Mouse (Mus musculus) embryonic facial prominence, embryonic 10.5 days (tissue): ENCODE data around the gene Fam193a. TPM values are rescaled to one million over a fixed set of nuclear protein-coding genes. Genes with fewer than 3 reads are reported as not detected.

Source experiments
- DNase-seq: peaks from one replicate; pipeline ENCODE4 v3.0.0-alpha.2; 2017; ENCODE audit warnings: low spot score
- H3K27ac ChIP-seq: fragments of 300-500 bp; sonication (generic); replicated peaks from 2 replicates; pipeline ENCODE4 v1.5.1; 2016; ENCODE audit warnings: mild to moderate bottlenecking
- H3K27me3 ChIP-seq: fragments of 300-500 bp; sonication (generic); replicated peaks from 2 replicates; pipeline ENCODE4 v1.6.1; 2016; ENCODE audit warnings: low read depth, mild to moderate bottlenecking; ENCODE audit not compliant: poor library complexity, severe bottlenecking
- H3K36me3 ChIP-seq: fragments of 300-500 bp; sonication (generic); replicated peaks from 2 replicates; pipeline ENCODE4 v1.6.1; 2016; ENCODE audit warnings: mild to moderate bottlenecking, moderate library complexity
- H3K4me1 ChIP-seq: fragments of 300-500 bp; sonication (generic); 2 replicates; pipeline ENCODE4 v1.6.1; 2016
- H3K4me3 ChIP-seq: fragments of 300-500 bp; sonication (generic); 2 replicates; pipeline ENCODE4 v1.5.1; 2016; ENCODE audit warnings: mild to moderate bottlenecking, moderate library complexity
- H3K9me3 ChIP-seq: fragments of 300-500 bp; sonication (generic); 2 replicates; pipeline ENCODE4 v1.6.1; 2016; ENCODE audit warnings: mild to moderate bottlenecking
- WGBS: fragments of 180-500 bp; shearing (Covaris S2); methylation state at CpG from one replicate; pipeline ENCODE4 v1.1.7; 2016; 5-methylcytosine and 5-hydroxymethylcytosine counted together
- polyA plus RNA-seq: library from polyadenylated mRNA; unstranded; fragments of >200 nt; fragmentation: Nextera tagmentation; extraction: Ambion mirVana; gene quantifications from 2 replicates; pipeline ENCODE4 v1.2.1, GENCODE M21; 2016

The Fam193a gene
- polyA plus RNA-seq, 1 experiment from 2014 or later: 13.8 TPM

- WGBS: 96% methylated on average over 1 of the region's 1 CpGs
- no peaks in the 10 kb centered on the region for H3K36me3 ChIP-seq
- no peaks in the 10 kb centered on the region for H3K27me3 ChIP-seq
- no peaks in the 10 kb centered on the region for H3K9me3 ChIP-seq
- no peak for DNase-seq
- no peak overlapping the region for H3K4me3 ChIP-seq
- H3K27ac ChIP-seq: no peak overlapping the region
- no peaks in the 10 kb centered on the region for H3K4me1 ChIP-seq
Observed at GRCm38 (mm10) chr5:34395347-34395746, 25.6 kb downstream of the Fam193a start.

- Histone ChIP-seq H3K4me3 (no peak overlapping the region), H3K27ac (no peak overlapping the region), H3K9me3 (no peaks in the 10 kb centered on the region), H3K4me1 (no peaks in the 10 kb centered on the region), H3K36me3 (no peaks in the 10 kb centered on the region), H3K27me3 (no peaks in the 10 kb centered on the region)
- no peak for DNase-seq
- WGBS: 92% methylated on average over 2 of the region's 2 CpGs
Observed at GRCm38 (mm10) chr5:34395850-34396540, 26.3 kb downstream of the Fam193a start.

- Histone ChIP-seq H3K27me3 (no peaks in the 10 kb centered on the region), H3K27ac (no peak overlapping the region), H3K4me1 (no peaks in the 10 kb centered on the region), H3K9me3 (no peaks in the 10 kb centered on the region), H3K36me3 (no peaks in the 10 kb centered on the region), H3K4me3 (no peak overlapping the region)
- WGBS: 90% methylated on average over 2 of the region's 2 CpGs
- no peak for DNase-seq
Observed at GRCm38 (mm10) chr5:34397866-34398265, 28.1 kb downstream of the Fam193a start.

GRCm38 (mm10) chr5:34398326-34398725 is 28.6 kb downstream of the Fam193a start:
- Histone ChIP-seq H3K27ac (no peak overlapping the region), H3K36me3 (no peaks in the 10 kb centered on the region), H3K4me1 (no peaks in the 10 kb centered on the region), H3K27me3 (no peaks in the 10 kb centered on the region), H3K9me3 (no peaks in the 10 kb centered on the region), H3K4me3 (no peak overlapping the region)
- DNase-seq: no peak
- WGBS: 86% methylated on average over 1 of the region's 1 CpGs

- H3K4me3 ChIP-seq: no peak overlapping the region
- H3K9me3 ChIP-seq: no peaks in the 10 kb centered on the region
- H3K27me3 ChIP-seq: no peaks in the 10 kb centered on the region
- peaks cover 14% of the 10 kb centered on the region for H3K36me3 ChIP-seq
- H3K4me1 ChIP-seq: peaks cover 3% of the 10 kb centered on the region; the same call in 1 of the 2 replicates
- no peak for DNase-seq
- 85% methylated on average over 6 of the region's 6 CpGs for WGBS
- H3K27ac ChIP-seq: no peak overlapping the region
Observed at GRCm38 (mm10) chr5:34407366-34407918, 37.7 kb downstream of the Fam193a start.

- WGBS: 84% methylated on average over 1 of the region's 1 CpGs
- no peaks in the 10 kb centered on the region for H3K9me3 ChIP-seq
- no peak overlapping the region for H3K27ac ChIP-seq
- DNase-seq: no peak
- peaks cover 23% of the 10 kb centered on the region for H3K36me3 ChIP-seq
- H3K27me3 ChIP-seq: no peaks in the 10 kb centered on the region
- peaks cover 3% of the 10 kb centered on the region; the same call in 1 of the 2 replicates for H3K4me1 ChIP-seq
- no peak overlapping the region for H3K4me3 ChIP-seq
Observed at GRCm38 (mm10) chr5:34409002-34409401, 39.3 kb downstream of the Fam193a start.

- WGBS: 87% methylated on average over 4 of the region's 4 CpGs
Observed at GRCm38 (mm10) chr5:34410819-34411218, 41.1 kb downstream of the Fam193a start.

GRCm38 (mm10) chr5:34413921-34414320 is 44.2 kb downstream of the Fam193a start:
- peaks cover 36% of the 10 kb centered on the region for H3K36me3 ChIP-seq
- H3K9me3 ChIP-seq: no peaks in the 10 kb centered on the region
- DNase-seq: no peak
- no peaks in the 10 kb centered on the region for H3K27me3 ChIP-seq
- WGBS: 92% methylated on average over 2 of the region's 2 CpGs
- no peak overlapping the region for H3K27ac ChIP-seq
- no peaks in the 10 kb centered on the region for H3K4me1 ChIP-seq
- no peak overlapping the region for H3K4me3 ChIP-seq

More at GRCm38 (mm10) chr5:34410819-34411218, 41.1 kb downstream of the Fam193a start:
- no peaks in the 10 kb centered on the region for H3K27me3 ChIP-seq
- H3K36me3 ChIP-seq: peaks cover 23% of the 10 kb centered on the region
- DNase-seq: no peak
- H3K9me3 ChIP-seq: no peaks in the 10 kb centered on the region
- no peak overlapping the region for H3K27ac ChIP-seq
- no peak overlapping the region for H3K4me3 ChIP-seq
- H3K4me1 ChIP-seq: no peaks in the 10 kb centered on the region

GRCm38 (mm10) chr5:34417251-34418008 is 47.7 kb downstream of the Fam193a start:
- no peak overlapping the region for H3K27ac ChIP-seq
- 92% methylated on average over 3 of the region's 3 CpGs for WGBS
- peaks cover 58% of the 10 kb centered on the region for H3K36me3 ChIP-seq
- H3K27me3 ChIP-seq: no peaks in the 10 kb centered on the region
- no peak for DNase-seq
- no peaks in the 10 kb centered on the region for H3K4me1 ChIP-seq
- no peaks in the 10 kb centered on the region for H3K9me3 ChIP-seq
- no peak overlapping the region for H3K4me3 ChIP-seq

- peaks cover 58% of the 10 kb centered on the region for H3K36me3 ChIP-seq
- H3K9me3 ChIP-seq: no peaks in the 10 kb centered on the region
- no peaks in the 10 kb centered on the region for H3K27me3 ChIP-seq
- 82% methylated on average over 1 of the region's 1 CpGs for WGBS
- H3K4me1 ChIP-seq: no peaks in the 10 kb centered on the region
- H3K4me3 ChIP-seq: no peak overlapping the region
- H3K27ac ChIP-seq: no peak overlapping the region
- DNase-seq: no peak
Observed at GRCm38 (mm10) chr5:34419188-34419587, 49.5 kb downstream of the Fam193a start.

- peaks cover 100% of the 10 kb centered on the region for H3K36me3 ChIP-seq
- no peaks in the 10 kb centered on the region for H3K27me3 ChIP-seq
- H3K4me3 ChIP-seq: no peak overlapping the region
- H3K4me1 ChIP-seq: no peaks in the 10 kb centered on the region
- DNase-seq: no peak
- no peaks in the 10 kb centered on the region for H3K9me3 ChIP-seq
- no peak overlapping the region for H3K27ac ChIP-seq
- 92% methylated on average over 3 of the region's 3 CpGs for WGBS
Observed at GRCm38 (mm10) chr5:34430776-34431175, 61.0 kb downstream of the Fam193a start.

GRCm38 (mm10) chr5:34433786-34434185 is 64.1 kb downstream of the Fam193a start:
- H3K27me3 ChIP-seq: no peaks in the 10 kb centered on the region
- no peak for DNase-seq
- peaks cover 100% of the 10 kb centered on the region for H3K36me3 ChIP-seq
- H3K4me1 ChIP-seq: no peaks in the 10 kb centered on the region
- no peak overlapping the region for H3K4me3 ChIP-seq
- H3K9me3 ChIP-seq: no peaks in the 10 kb centered on the region
- no peak overlapping the region for H3K27ac ChIP-seq
- 94% methylated on average over 1 of the region's 1 CpGs for WGBS

GRCm38 (mm10) chr5:34434241-34434640 is 64.5 kb downstream of the Fam193a start:
- WGBS: 95% methylated on average over 3 of the region's 3 CpGs
- peaks cover 100% of the 10 kb centered on the region for H3K36me3 ChIP-seq

More at GRCm38 (mm10) chr5:34434241-34434640, 64.5 kb downstream of the Fam193a start:
- Histone ChIP-seq H3K27me3 (no peaks in the 10 kb centered on the region), H3K4me1 (no peaks in the 10 kb centered on the region), H3K27ac (no peak overlapping the region), H3K9me3 (no peaks in the 10 kb centered on the region), H3K4me3 (no peak overlapping the region)
- no peak for DNase-seq
